Comparison of ENCODE assay signal across 14 mouse cellular contexts in the genomic region with DNA sequence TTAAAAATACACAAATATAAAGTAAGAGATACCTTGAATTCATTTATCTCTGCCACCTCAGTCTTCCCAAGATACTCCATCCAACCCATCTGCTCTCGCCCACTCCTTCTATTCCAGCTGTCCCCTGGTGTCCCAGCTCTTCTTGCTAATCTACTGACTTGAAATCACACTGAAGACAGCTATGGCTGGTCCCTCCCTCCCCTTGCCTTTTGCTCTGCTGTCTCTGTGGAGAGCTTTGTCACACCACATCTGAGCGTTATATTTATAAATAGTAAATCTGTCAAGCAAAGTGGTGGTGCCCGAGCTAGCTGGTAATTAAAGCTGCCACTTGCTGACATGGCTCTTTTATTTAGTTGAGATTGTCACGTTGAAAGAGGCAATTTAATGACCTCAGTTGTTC.
A peak's percentile ranks its signal among the peaks of the same experiment; 100 is the strongest.
DNase-seq lines count a peak whose midpoint lies in the region; ATAC-seq and TF ChIP-seq lines count a peak whose summit lies in the region.
"Had no signal": no experiment of that assay in that cellular context is flagged by ENCODE, and none has a peak within 500 bp of the region (broad histone marks: within the 10 kb centered on the region; RNA-seq: fewer than 3 reads in every experiment).

No protein-coding gene starts in this region.

- H3K36me3 ChIP-seq in forebrain, embryonic 13.5 days (ENCODE audit: poor library complexity, severe bottlenecking) = no peaks in the 10 kb centered on the region
- H3K36me3 ChIP-seq in forebrain, embryonic 11.5 days (ENCODE audit: control insufficient read depth, insufficient read depth, low read length) = no peaks in the 10 kb centered on the region
- no peaks in the 10 kb centered on the region for H3K36me3 ChIP-seq in kidney, embryonic 14.5 days (ENCODE audit: control insufficient read depth, insufficient read depth, low read length)
- no peaks in the 10 kb centered on the region for H3K36me3 ChIP-seq in hindbrain, postnatal 0 days (ENCODE audit: insufficient read depth, low read length)
- H3K36me3 ChIP-seq: midbrain, embryonic 15.5 days; neural tube, embryonic 12.5 days had no signal

- no peaks in the 10 kb centered on the region for H3K9me3 ChIP-seq in forebrain, embryonic 13.5 days (replicated peaks)
- H3K9me3 ChIP-seq in forebrain, embryonic 11.5 days (ENCODE audit: control insufficient read depth, low read length) = no peaks in the 10 kb centered on the region
- no peaks in the 10 kb centered on the region for H3K9me3 ChIP-seq in kidney, embryonic 14.5 days (ENCODE audit: control insufficient read depth, low read length)
- no peaks in the 10 kb centered on the region for H3K9me3 ChIP-seq in hindbrain, postnatal 0 days (ENCODE audit: low read length)
- H3K9me3 ChIP-seq: midbrain, embryonic 15.5 days; neural tube, embryonic 12.5 days had no signal

- H3K4me3 ChIP-seq in forebrain, embryonic 13.5 days = no peak overlapping the region
- H3K4me3 ChIP-seq in forebrain, embryonic 11.5 days (ENCODE audit: low read depth, low read length) = no peak overlapping the region
- no peak overlapping the region for H3K4me3 ChIP-seq in kidney, embryonic 14.5 days (ENCODE audit: low read length)
- H3K4me3 ChIP-seq in hindbrain, postnatal 0 days (ENCODE audit: low read length) = no peak overlapping the region
- H3K4me3 ChIP-seq: midbrain, embryonic 15.5 days; neural tube, embryonic 12.5 days had no signal

- no peak for DNase-seq in forebrain, embryonic 11.5 days (ENCODE audit: low spot score)
- no peak for DNase-seq in kidney, postnatal 4 days
- peak; percentile 44 to 50 for DNase-seq in right cerebral cortex, adult 2 months (ENCODE audit: low spot score in 2 of 2)
- no peak for DNase-seq in right cerebral cortex, postnatal 14 days
- DNase-seq in telencephalon, adult 2 months (ENCODE audit: low read depth, low spot score) = peak; percentile 61
- no peak for DNase-seq in hindbrain, postnatal 0 days (ENCODE audit: low spot score)
- DNase-seq: cerebellum, adult 18-20 months; kidney, postnatal 25 days had no signal

- no peaks in the 10 kb centered on the region for H3K4me1 ChIP-seq in forebrain, embryonic 13.5 days
- H3K4me1 ChIP-seq in forebrain, embryonic 11.5 days (replicated peaks; ENCODE audit: control insufficient read depth, insufficient read depth, low read length) = no peaks in the 10 kb centered on the region
- no peaks in the 10 kb centered on the region for H3K4me1 ChIP-seq in kidney, embryonic 14.5 days (ENCODE audit: control insufficient read depth, insufficient read depth, low read length)
- no peaks in the 10 kb centered on the region for H3K4me1 ChIP-seq in hindbrain, postnatal 0 days (ENCODE audit: insufficient read depth, low read length)
- H3K4me1 ChIP-seq: midbrain, embryonic 15.5 days; neural tube, embryonic 12.5 days had no signal

- no peak overlapping the region for H3K9ac ChIP-seq in forebrain, embryonic 13.5 days
- no peak overlapping the region for H3K9ac ChIP-seq in forebrain, embryonic 11.5 days (ENCODE audit: low read length)
- H3K9ac ChIP-seq in kidney, embryonic 14.5 days (ENCODE audit: low read depth, low read length) = no peak overlapping the region
- no peak overlapping the region for H3K9ac ChIP-seq in hindbrain, postnatal 0 days (replicated peaks; ENCODE audit: low read length)
- H3K9ac ChIP-seq: liver, embryonic 14.5 days; midbrain, embryonic 15.5 days; neural tube, embryonic 12.5 days had no signal

- no peaks in the 10 kb centered on the region for H3K27me3 ChIP-seq in forebrain, embryonic 13.5 days
- H3K27me3 ChIP-seq in forebrain, embryonic 11.5 days (ENCODE audit: control insufficient read depth, insufficient read depth, low read length) = no peaks in the 10 kb centered on the region
- H3K27me3 ChIP-seq in kidney, embryonic 14.5 days (ENCODE audit: control insufficient read depth, insufficient read depth, low read length) = no peaks in the 10 kb centered on the region
- no peaks in the 10 kb centered on the region for H3K27me3 ChIP-seq in hindbrain, postnatal 0 days (ENCODE audit: insufficient read depth, low read length)
- H3K27me3 ChIP-seq: midbrain, embryonic 15.5 days; neural tube, embryonic 12.5 days; Patski had no signal

- H3K27ac ChIP-seq in forebrain, embryonic 13.5 days = no peak overlapping the region
- no peak overlapping the region for H3K27ac ChIP-seq in forebrain, embryonic 11.5 days (ENCODE audit: low read depth, low read length)
- H3K27ac ChIP-seq in kidney, embryonic 14.5 days (ENCODE audit: low read depth, low read length) = no peak overlapping the region
- H3K27ac ChIP-seq in hindbrain, postnatal 0 days = no peak overlapping the region
- H3K27ac ChIP-seq: liver, embryonic 14.5 days; midbrain, embryonic 15.5 days; neural tube, embryonic 12.5 days had no signal

- peak; percentile 79 for ATAC-seq in forebrain, embryonic 13.5 days
- no peak for ATAC-seq in forebrain, embryonic 11.5 days (replicated peaks; ENCODE audit: low FRiP score)
- ATAC-seq in kidney, embryonic 14.5 days (ENCODE audit: low FRiP score, low TSS enrichment) = 0 out of 2 replicates have a peak, but pooled peaks have one; percentile 49
- ATAC-seq in hindbrain, postnatal 0 days = no peak
- ATAC-seq: midbrain, embryonic 15.5 days; Patski had no signal

- TF ChIP-seq CTCF in hindbrain, postnatal 0 days (IDR thresholded peaks at IDR 0.05; ENCODE audit: low read depth) = no peak

- H3K4me2 ChIP-seq in forebrain, embryonic 13.5 days = no peak overlapping the region
- no peak overlapping the region for H3K4me2 ChIP-seq in forebrain, embryonic 11.5 days (ENCODE audit: low read depth, low read length, severe bottlenecking)
- no peak overlapping the region for H3K4me2 ChIP-seq in kidney, embryonic 14.5 days (replicated peaks; ENCODE audit: low read depth, low read length)
- no peak overlapping the region for H3K4me2 ChIP-seq in hindbrain, postnatal 0 days (ENCODE audit: low read depth, low read length)
- H3K4me2 ChIP-seq: midbrain, embryonic 15.5 days; neural tube, embryonic 12.5 days had no signal

- 20% methylated on average over 4 of the region's 4 CpGs for WGBS in forebrain, embryonic 13.5 days
- 49% methylated on average over 4 of the region's 4 CpGs for WGBS in forebrain, embryonic 11.5 days
- 11% methylated on average over 4 of the region's 4 CpGs for WGBS in kidney, embryonic 14.5 days
- WGBS in hindbrain, postnatal 0 days = 32% methylated on average over 4 of the region's 4 CpGs

Comparison
In these comparisons a context has a peak if more than half of its experiments do, and no peak if none do; other contexts are left out.
1. ATAC-seq: peak in forebrain, embryonic 13.5 days (single experiment) and kidney, embryonic 14.5 days (single experiment); none in forebrain, embryonic 11.5 days (single experiment) and hindbrain, postnatal 0 days (single experiment).
2. DNase-seq: peak in right cerebral cortex, adult 2 months (2 of 2) and telencephalon, adult 2 months (single experiment); none in forebrain, embryonic 11.5 days (single experiment), kidney, postnatal 4 days (0 of 2), right cerebral cortex, postnatal 14 days (single experiment) and hindbrain, postnatal 0 days (single experiment).